Mouse (Mus musculus) ES-CJ7 (cell line): Measurements from ENCODE around the gene Psen2.

Source experiments
- DNase-seq: peaks from one replicate; pipeline ENCODE4 v3.0.0; 2011; ENCODE audit warnings: low read depth, low spot score

Psen2 gene

DNA sequence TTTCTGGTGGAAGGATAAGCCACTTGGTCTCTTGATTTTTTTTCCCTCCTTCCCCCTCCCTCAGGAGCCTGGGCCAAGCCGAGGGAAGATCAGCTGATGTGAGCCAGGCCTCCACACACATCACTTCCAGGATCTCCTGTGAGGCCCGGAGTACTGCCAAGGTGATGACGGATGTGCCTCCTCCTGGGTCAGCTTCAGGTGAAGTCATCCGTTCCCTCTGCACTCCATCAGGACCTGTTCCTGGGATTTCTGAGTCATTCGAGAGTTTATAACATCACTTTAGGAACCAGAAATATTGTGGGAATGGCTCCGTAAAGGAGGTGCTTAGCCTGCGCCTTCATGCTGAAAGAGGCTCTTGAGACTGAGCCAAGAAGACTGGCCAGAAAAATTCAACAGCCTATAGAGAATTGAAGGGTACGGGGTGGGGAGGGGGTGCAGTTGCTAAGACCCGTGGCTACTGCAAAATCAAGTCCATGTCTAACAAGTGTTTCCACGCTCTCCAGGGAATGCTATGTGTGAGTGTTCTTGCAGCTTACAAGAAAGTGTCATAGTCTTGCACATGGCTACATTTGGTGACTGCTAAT lies 11.6 kb upstream of the Psen2 start:
- no peak for DNase-seq

- DNase-seq = no peak
Measured at GRCm38 (mm10) chr1:180269033-180269432, 5.8 kb upstream of the Psen2 start.

GRCm38 (mm10) chr1:180268249-180269031 lies 5.2 kb upstream of the Psen2 start:
- DNase-seq = peak; percentile 90

- no peak for DNase-seq
Measured at GRCm38 (mm10) chr1:180267151-180267550, 3.9 kb upstream of the Psen2 start.

GRCm38 (mm10) chr1:180265399-180265798 lies 2.2 kb upstream of the Psen2 start:
- peak; percentile 38 for DNase-seq

DNA sequence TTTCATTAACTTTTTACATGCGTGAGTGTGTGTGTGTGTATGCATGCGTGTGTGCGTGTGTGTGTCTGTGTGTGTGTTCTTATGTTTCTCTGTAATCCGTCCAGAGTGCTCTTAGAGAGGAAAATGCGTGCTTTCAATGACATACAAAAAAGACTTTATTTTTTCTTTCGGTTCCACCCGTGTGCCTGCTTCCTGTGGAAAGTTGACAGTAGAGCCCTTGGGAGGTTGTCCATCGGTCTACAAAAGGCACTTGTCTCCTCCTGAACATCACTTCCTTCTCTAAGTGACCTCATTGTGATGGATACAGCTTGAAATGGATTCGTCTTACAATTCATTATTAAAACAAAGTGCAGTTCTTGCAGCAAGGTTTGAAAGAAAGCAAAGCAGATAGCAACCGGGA lies 1.6 kb upstream of the Psen2 start:
- DNase-seq = no peak

GRCm38 (mm10) chr1:180264389-180264788 lies 1.2 kb upstream of the Psen2 start:
- no peak for DNase-seq

- no peak for DNase-seq
Measured at GRCm38 (mm10) chr1:180261857-180262570, 1.2 kb downstream of the Psen2 start.

DNA sequence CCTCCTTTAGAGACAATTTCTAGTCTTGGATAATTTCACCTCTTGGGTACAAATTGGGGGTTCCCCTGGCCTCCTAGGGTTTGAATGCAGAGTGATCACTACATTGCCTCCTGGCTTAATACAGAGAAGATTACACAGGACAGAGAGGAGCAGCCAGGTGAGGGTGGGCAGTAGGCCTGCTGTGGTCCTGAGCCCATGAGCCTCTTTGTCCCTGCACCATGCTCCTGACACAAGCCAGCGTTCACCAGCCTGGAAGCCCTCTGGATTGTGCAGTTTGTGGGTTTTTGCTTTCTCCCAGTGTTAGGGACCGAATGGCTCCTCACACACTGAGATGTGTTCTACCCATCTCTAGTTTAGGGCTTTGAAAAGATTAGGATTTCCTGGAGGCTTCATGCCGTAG lies 1.8 kb downstream of the Psen2 start:
- no peak for DNase-seq

- DNase-seq = no peak
Measured at GRCm38 (mm10) chr1:180260886-180261285, 2.4 kb downstream of the Psen2 start.

DNA sequence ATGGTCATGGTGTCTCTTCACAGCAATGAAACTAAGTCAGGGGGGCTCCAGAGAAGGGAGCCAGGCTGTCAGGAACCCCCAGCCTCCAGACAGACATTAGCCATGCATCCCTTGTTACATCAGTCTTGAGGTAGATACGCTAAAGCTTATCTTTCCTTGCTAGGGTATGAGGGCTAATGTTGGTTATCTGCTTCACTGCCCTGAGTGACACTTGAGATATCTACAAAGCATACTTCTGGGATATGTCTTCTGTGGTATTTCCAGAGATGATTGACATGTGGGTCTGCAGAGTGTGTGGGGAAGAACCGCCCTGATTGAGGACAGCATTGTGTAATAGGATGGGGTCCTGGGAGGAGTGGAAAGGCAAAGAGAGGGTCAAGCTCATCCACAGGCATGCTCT lies 3.5 kb downstream of the Psen2 start:
- no peak for DNase-seq

- DNase-seq = no peak
Measured at GRCm38 (mm10) chr1:180257446-180257845, 5.8 kb downstream of the Psen2 start.

DNA sequence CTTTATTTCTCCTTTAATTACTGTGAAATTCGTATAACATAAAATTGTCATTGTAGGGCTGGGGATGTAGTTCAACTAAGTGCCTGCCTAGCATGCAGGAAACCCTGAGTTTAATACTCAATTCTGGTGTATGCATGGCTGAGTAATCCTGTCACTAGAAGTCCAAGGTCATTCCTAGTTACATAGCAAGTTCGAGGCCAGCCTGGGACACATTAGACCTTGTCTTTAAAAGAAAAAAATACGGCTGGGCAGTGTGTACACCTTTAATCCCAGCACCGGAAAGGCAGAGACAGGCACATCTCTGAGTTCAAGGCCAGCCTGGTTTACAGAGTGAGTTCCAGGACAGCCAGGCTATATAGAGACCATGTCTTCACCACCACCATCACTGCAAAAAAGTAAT lies 6.4 kb downstream of the Psen2 start:
- no peak for DNase-seq

DNA sequence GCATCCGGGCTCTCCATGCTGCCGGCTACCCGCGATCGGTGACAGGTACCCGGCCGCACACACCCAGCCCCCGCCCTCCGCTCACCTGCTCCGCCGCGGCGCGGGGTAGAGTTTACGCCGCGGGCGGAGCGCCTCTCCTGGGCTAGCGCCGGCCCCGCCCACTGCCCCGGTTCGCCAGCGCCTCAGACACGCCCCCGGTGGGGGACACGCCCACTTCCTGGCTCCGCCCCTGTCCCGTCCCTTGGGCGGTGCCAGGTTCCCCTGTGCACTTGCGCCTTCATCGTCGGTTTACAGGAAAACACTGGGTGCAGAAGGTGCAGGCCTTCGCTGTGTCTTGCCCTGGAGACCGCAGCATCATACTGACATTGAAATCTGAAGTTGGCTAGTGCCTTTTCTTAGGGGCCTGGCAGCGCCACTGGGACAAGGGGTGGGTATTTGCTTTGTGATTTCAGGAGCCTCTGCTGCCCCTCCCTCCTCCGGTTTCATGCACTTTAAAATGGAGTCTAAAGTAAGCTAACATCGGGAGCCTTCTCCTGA lies 7.0 kb downstream of the Psen2 start:
- peak; percentile 94 for DNase-seq

GRCm38 (mm10) chr1:180255294-180256117 lies 7.7 kb downstream of the Psen2 start:
- peak; percentile 76 for DNase-seq

DNA sequence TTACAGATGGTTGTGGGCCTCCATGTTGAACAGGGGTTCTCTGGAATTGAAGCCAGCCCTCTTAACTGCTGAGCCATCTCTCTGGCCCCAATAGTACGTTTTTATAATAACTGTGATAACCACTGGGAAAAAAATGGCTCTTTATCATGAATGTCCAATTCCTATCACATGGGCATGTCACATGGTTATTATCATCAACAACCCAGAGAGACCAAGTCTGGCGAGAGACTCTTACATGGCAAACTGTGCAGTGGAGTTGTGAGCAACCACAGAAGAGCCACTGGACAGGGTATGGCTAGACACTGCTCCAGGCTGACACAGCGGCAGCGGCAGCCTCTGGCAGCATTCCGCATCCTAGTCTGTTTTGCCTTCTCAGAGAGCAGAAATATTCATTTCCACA lies 8.9 kb downstream of the Psen2 start:
- DNase-seq = no peak

- DNase-seq = no peak
Measured at GRCm38 (mm10) chr1:180252656-180253190, 10.5 kb downstream of the Psen2 start.

- DNase-seq = no peak
Measured at GRCm38 (mm10) chr1:180251176-180252048, 11.8 kb downstream of the Psen2 start.

DNA sequence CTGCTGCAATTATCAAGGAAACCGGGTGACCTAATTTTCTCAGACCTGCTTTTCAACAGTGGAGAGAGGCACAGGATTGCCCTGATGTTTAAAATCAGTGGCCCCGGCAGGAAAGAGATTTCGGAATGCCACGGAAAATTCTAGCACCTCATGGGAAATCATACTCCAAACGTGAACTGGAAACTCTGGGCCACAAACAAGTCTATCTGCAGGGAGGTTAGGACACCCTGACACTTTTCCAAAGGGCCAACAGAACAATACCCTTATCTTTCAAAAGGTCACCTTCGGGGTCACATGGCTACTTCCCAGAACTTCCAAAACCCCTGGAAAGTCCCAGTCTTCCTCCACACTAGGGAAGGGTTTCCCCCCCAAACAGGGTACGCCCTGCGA lies 12.8 kb downstream of the Psen2 start:
- DNase-seq = peak; percentile 45

DNA sequence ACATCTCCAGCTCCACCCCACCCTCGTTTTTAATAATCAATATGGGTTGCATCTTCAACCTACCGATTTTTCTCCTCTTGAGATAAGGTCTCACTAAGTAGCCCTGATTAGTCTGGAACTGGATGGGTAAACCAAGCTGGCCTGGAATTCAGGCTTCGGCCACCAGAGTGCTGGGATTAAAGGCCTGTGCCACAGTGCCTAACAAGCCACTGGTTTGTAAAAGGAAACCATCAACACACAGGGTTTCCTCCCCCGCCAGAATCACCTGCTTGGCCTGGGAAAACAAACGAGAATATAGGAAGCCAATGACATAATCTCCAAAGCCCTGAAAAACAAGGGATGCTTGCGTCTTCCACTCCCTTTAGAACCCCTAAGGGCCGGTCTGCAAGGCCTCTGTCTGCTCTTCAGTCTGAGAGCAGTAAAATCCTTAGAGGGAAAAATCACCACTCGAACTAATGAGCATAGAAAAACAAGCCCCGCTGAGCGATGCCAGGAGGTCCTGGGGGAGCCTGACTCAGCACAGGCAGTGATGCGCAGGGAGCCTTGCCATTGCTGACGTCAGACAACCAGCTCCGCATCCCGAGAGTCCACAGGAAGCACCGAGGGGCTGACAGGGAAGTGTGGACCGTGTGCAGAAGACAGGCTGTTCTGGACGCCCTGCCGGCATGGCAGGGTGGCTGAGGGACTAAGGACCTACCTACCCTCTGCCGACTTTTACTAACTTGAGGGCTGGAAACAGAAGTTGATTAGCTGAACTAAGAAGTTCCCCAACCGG lies 13.4 kb downstream of the Psen2 start:
- DNase-seq = peak; percentile 49
